Mouse (Mus musculus): ENCODE results near the gene Myadm. TPM values are rescaled to one million over a fixed set of nuclear protein-coding genes. Genes with fewer than 3 reads are reported as not detected.

The Myadm gene
- total RNA-seq, 2 experiments from 2014 or later: 109 to 122 TPM

- no peak for DNase-seq
These were observed 28.8 kb downstream of the Myadm start for GRCm38 (mm10) chr7:3317704-3318103.

- DNase-seq: no peak
These were observed 32.0 kb downstream of the Myadm start for GRCm38 (mm10) chr7:3320856-3321255.

GRCm38 (mm10) chr7:3323826-3324225 is 34.9 kb downstream of the Myadm start:
- DNase-seq: no peak

DNA sequence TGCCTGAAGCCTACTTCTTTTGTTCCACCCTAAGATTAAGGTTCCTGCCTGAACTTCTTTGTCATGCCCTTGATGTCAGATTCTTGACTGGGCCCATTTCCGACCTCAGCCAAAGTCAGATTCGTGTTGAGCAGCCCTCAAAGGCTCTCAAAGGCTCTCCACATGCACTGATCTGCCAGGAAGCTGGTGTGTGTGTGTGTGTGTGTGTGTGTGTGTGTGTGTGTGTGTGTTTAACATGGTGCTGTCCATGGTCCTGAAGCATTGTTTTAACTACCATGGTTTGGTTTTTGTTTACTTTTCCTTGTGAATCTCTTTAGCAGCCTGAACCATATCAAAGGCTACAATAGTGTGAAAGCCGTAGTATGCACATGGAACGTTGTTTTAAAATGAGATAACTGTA is 39.1 kb downstream of the Myadm start:
- no peak for DNase-seq

DNA sequence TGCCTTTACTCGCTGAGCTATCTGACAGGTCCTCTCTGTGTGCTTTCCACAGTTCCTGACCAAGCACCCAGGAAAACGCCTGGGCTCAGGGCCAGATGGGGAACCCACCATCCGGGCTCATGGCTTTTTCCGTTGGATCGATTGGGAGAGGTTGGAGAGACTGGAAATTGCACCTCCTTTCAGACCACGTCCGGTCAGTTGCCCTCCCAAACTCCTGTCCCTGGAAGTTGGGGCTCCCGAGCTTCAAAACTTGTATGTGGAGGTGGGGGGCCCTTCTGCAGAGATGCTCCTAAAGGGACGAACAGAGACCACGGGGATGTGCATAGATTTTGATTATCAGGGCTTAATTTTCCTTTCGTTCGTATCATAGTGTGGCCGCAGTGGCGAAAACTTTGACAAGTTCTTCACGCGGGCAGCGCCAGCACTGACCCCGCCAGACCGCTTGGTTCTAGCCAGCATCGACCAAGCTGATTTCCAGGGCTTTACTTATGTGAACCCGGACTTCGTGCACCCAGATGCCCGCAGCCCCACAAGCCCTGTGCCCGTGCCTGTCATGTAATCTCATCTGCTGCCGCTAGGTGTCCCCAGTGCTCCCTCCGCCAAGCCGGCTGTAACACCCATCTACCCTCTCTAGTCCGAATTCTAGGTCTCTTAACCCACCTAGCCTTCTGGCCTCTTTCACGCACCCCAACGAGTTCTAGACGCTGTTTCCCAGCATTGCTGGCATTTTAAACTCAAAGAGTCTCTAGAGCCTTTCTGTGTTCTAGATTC is 41.1 kb downstream of the Myadm start:
- DNase-seq: peak; percentile 71 to 83

DNA sequence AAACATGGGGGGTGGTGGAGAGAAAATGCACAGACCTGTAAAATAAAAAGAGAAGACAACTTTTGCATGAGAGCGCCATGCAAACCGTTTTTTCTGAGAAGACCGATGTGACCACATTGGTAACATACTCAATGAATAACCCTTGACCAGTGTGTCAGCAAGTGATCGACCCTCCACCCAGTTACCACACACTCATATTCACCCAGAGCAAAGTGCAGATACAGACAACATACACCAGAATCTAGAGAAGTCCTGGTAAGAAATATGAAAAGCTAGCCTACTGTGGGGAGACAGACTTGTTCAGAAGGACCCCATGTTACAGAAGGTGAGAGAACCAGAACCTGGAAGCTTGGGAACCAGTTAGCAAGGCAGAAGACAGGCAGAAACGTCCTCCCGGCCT is 42.3 kb downstream of the Myadm start:
- DNase-seq: peak in 1 of 2 experiments; percentile 4

DNA sequence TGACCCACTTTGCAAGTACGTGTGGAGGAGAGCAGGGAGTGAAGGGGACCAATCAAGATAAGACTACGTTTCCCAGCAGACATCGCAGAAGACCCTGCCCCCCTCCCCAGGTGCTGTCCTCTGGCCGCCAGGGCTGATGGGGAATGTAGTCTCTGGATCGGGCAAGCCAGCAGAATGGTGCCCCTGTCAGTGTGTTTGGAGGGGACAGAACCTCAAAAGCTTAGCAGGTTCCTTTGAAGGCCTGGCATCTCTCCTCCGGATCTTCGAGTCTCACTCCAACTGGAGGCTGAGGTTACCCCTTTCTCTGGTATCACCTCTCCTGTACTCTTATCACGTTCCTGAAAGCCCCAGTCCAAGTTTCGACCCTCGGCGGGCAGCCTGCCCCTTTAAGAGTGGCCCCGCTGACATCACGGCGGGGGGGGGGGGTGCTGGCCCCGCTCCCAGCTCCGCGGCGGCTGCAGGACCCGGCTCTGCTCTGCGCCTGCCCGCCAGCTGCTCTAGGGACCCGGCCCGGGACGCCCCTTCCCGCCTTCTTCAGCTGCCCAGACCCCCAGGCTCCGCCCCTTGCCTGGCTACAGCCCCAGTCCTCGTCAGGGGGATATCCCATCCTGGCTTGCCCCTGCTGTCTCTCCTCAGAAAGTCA is 42.8 kb downstream of the Myadm start:
- DNase-seq: peak; percentile 68 to 73

DNA sequence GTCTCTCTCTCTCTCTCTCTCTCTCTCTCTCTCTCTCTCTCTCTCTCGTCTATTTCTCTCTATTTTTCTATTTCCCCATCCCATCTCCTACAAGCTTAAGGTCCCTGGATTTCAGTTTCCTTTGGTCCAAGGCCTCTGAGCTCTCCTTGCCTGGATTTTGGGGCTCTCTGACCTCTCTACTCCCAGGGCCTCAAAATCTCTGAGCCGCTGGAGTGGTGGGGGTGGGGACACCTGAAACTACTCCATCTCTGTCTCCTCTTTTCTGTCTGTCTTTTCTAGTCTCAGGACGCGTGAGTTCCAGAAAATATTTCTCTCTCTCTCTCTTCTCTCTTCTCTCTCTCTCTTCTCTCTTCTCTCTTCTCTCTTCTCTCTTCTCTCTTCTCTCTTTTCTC is 43.3 kb downstream of the Myadm start:
- DNase-seq: no peak

GRCm38 (mm10) chr7:3332619-3333521 is 44.0 kb downstream of the Myadm start, which contains the start of gene Cacng7:
Cacng7 (plus strand) TSS chr7:3332955.
- peak; percentile 27 to 35 for DNase-seq

GRCm38 (mm10) chr7:3333542-3333941 is 44.7 kb downstream of the Myadm start:
- DNase-seq: peak in 1 of 2 experiments; percentile 3

DNA sequence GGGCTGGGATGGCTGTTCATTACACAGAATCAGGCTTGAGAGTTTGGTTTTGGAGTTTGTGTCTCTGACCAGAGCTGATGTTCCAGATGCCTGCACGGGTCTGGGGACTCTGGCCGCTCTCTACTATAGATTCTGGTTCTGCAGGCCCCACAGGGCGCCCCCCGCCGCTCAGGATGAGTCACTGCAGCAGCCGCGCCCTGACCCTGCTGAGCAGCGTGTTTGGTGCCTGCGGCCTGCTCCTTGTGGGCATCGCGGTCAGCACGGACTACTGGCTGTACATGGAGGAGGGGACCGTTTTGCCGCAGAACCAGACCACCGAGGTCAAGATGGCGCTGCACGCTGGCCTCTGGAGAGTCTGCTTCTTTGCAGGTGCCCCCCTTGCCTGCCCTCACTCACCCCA is 47.5 kb downstream of the Myadm start:
- DNase-seq: no peak

DNA sequence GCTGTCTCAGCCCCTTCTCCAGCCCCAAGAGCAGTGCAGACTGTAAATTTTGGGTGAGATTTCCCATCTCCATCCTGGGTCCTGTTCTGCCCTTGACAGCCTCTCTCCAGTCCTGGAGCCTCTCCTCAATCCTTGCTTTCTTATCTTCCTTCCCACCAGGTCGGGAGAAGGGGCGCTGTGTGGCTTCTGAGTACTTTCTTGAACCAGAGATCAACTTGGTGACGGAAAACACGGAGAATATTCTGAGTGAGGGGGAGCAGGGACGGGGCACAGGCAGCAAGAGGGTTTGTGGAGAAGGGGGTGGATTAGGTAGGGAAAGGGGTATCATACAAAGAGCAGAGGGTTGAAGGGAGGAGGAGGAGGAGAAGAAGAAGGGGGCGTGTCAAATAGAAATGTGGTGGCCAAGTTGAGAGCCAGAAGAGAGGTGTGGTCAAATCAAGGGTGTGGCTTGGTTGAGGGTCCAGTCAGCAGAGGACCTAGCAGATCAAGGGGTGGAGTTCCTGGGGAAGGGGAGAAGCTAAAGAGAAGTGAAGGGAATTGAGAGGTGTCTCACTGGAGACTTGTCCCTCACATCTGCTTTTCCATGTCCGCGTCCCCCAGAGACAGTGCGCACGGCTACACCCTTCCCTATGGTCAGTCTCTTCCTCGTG is 49.5 kb downstream of the Myadm start:
- no peak for DNase-seq

- no peak for DNase-seq
These were observed 50.1 kb downstream of the Myadm start for GRCm38 (mm10) chr7:3339010-3339409.

GRCm38 (mm10) chr7:3343861-3344260 is 55.0 kb downstream of the Myadm start:
- DNase-seq: no peak

- DNase-seq: no peak
These were observed 56.4 kb downstream of the Myadm start for GRCm38 (mm10) chr7:3345301-3345700.

DNA sequence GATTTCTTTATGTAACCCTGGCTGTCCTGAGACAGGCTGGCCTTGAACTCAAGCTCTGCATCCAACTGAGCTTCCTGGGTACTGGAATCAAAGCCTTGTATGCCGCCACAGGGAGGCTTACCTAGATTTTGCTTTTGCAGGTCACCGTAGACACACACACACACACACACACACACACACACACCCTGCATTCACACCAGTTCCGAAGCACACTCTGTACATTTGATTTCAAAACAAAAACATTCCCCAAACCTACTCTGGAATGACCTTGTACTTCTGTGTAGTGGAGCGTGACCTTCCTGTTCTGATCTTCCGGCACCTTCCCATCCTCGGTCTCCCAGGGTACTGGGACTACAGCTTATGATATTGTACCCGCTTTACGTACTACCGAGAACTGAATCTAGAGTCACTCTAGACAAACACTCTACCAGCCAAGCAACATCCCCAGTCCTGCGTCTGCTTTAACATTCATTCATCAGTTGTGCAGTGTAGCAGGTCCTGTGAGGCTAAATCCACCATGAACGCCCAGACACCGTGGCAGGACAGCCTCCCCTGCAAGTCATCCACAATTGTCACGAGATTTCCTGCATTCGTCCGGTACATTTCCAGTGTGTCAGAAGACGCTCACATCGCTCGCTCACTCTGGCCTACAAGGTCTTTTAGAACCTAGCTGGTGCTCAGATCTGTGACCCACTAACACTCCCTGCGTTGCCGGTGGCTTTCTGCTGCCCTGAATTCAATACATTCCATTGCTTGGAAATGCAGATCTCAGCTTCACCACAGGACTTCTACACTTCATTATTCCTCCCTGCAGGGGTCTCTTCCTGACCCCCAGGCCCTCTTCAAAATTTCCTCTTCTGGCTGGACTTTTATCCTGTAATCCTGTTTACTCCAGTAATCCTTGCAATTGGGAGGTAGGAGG is 58.7 kb downstream of the Myadm start:
- DNase-seq: no peak

- DNase-seq: no peak
These were observed 59.4 kb downstream of the Myadm start for GRCm38 (mm10) chr7:3348326-3348725.

DNA sequence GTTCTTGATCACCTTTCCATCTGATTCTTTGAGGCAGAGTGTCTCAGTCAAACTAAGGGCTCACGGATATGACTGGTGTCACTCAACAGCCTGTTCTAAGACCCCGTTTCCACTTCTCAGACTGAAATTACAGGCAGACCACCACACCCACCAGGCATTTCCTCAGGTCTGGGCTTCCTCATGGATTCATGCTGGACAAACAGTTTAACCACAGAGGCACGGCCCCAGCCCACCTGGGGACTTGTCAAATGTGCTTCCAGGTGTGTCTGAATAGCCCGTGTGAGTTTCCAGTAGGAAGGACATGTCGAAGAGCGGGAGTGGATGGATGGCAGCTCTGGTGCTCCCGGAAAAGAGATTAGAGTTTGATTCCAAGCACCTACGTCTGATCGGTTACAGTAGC is 60.9 kb downstream of the Myadm start:
- no peak for DNase-seq
